Mouse (Mus musculus): Measurements from ENCODE around the gene Slc4a5.
"Not testable (repeated sequence)": the region's sequence is repeated elsewhere in the genome, so short reads cannot be mapped to it uniquely, and the experiment has no call there.

Slc4a5 gene

DNA sequence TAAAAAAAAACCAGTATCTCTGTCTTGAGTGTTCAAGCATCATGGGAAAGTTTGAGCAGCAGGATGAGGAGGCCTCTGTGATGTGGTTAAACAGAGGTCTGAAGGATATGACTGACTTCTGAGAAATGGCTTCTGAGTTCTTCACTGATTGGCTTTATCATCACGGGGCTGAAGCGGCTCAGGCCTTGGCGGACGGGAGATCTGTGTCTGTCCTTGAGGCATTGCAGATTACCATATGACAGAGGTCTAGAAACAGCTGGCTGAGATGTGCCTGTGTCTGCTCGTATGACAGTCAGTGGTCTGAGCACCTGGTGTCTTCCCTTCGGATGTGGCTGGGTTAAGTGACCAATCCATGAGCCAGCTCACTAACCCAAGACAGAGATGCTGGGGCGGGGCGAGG lies 92.9 kb downstream of the Slc4a5 start:
- DNase-seq, result no peak

DNA sequence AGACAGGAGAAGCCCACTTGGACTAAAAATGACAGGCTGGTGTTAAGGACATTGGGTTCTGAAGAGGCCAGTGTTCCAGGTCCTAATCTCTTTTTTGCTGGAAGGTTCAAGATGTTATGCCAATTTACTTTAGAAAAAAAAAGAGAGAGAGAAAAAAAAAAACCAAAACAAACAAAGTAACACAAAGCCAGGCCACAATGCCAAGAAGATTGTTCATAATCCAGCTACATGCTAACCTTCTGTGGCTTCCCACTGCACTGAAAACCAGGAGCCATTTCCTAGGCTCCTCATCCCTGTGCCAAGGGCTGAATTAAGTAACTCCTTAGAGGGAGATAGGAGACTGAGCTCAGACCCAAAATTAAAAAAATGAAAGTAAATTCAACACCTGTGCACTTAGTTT lies 95.7 kb downstream of the Slc4a5 start:
- no peak for DNase-seq

DNA sequence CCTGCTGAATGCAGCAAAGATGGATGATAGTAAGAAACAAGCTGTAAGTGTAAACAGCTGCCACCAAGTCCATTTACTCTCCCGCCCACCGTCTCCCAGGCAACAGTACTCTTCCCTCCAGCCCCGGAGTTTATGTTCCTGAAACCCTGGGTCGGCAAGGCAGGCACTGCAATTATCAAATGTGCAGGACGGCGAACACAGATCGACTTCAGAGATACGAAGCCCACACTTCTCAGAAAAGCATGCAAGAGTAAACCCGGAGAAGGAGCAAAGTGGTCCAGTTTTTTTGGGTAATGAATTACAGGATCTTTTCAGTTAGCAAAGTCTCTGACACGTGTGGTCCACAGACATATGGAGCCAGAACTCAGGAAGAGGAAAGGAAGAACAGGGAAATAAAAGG lies 96.4 kb downstream of the Slc4a5 start:
- DNase-seq, result peak in 1 of 2 experiments; percentile 56

GRCm38 (mm10) chr6:83317108-83317741 lies 97.6 kb downstream of the Slc4a5 start:
- DNase-seq, result peak; percentile 93 to 97

GRCm38 (mm10) chr6:83321927-83322326 lies 102.3 kb downstream of the Slc4a5 start:
- no peak for DNase-seq

DNA sequence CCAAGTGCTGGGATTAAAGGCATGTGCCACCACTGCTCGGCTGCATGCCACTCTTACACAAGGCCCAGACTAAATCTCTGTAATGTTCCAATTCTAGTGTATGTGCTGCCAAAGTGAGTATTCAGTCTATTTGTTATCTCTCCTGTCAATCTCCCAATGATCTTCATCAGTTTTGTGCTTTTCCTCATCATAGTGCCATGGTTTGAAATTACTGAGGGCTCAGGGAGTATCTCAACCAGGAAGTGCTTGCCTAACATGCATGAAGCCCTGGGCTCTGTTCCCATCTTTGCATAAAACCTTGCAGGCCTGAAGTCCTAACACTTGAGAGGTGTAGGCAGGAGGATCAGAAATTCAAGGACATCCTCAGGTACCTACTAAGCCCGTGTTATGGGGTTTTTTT lies 103.2 kb downstream of the Slc4a5 start:
- DNase-seq, result no peak

GRCm38 (mm10) chr6:83323652-83324419 lies 104.2 kb downstream of the Slc4a5 start:
- no peak for DNase-seq

- peak; percentile 98 for DNase-seq
Observed at GRCm38 (mm10) chr6:83325525-83326393, 106.1 kb downstream of the Slc4a5 start, which contains the start of the genes Mthfd2 and Mob1a. TSS of gene Mthfd2 (minus strand) at chr6:83325908. TSS of gene Mob1a (plus strand) at chr6:83326016.

- no peak for DNase-seq
Observed at GRCm38 (mm10) chr6:83326394-83326736, 106.7 kb downstream of the Slc4a5 start.

GRCm38 (mm10) chr6:83326761-83327160 lies 107.1 kb downstream of the Slc4a5 start:
- no peak for DNase-seq

- no peak for DNase-seq
Observed at GRCm38 (mm10) chr6:83327591-83328190, 108.1 kb downstream of the Slc4a5 start.

DNA sequence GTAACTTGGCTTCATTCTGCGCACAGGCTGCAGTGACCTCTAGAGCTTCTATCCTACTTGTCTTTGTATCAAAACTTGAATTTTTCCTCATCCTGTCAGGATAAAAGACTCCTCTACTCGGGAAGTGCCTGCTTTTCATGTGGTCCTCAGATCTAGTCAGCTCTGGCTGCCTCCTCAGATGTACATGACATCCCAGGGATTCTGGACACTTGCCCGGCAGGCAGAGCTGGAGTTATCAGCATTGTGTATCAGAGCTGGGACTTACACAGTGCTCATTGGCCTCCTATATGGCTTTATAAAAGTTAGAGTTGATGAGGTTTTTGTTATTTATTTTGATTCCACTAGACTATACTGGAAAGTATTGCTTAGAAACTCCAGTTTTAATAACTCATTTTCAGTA lies 121.8 kb downstream of the Slc4a5 start:
- DNase-seq, result no peak

GRCm38 (mm10) chr6:83342957-83343356 lies 123.3 kb downstream of the Slc4a5 start:
- no peak for DNase-seq

DNA sequence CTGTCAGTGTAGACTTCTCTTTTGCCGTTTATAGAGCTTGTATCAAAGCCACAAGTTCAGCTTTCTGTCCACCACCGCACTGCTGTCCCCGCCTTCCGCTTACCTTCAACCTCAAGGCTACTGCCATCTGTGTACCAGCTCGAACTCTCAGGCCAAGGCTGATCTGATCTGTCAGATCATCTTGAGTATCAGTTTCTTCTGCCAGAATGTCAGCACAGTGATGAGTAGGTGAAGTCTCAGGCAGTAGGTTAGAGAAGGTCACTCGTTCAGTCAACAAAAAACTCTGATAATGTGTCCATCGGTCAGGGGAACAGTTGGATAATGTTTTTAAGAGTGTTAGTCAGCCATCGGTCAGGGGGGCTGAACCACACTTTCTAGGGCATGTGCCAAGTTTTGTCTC lies 125.7 kb downstream of the Slc4a5 start:
- not testable (repeated sequence) for DNase-seq

DNA sequence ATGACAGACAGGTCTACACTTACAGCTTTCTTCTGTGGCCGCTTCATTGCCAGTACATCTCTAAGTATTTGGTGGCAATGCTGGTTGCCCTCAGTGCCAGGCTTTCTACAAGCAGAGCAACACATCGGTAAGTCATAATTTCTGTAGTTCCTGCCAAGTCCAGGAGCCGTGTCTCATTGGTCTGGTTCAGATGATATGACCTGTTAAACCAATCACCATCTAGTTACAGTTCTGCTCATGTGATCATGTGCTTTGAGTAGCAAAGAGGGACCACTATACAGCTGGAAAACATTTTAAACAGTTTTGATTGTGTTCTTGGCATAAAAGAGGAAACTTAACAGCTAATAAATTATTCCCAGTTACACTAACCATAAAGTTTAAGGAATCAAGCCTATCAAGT lies 128.3 kb downstream of the Slc4a5 start:
- no peak for DNase-seq

GRCm38 (mm10) chr6:83348873-83349272 lies 129.2 kb downstream of the Slc4a5 start, which contains the start of gene Bola3:
TSS of gene Bola3 (plus strand) at chr6:83349147.
- no peak for DNase-seq

GRCm38 (mm10) chr6:83349274-83349958 lies 129.8 kb downstream of the Slc4a5 start:
- DNase-seq, result peak; percentile 90 to 92

DNA sequence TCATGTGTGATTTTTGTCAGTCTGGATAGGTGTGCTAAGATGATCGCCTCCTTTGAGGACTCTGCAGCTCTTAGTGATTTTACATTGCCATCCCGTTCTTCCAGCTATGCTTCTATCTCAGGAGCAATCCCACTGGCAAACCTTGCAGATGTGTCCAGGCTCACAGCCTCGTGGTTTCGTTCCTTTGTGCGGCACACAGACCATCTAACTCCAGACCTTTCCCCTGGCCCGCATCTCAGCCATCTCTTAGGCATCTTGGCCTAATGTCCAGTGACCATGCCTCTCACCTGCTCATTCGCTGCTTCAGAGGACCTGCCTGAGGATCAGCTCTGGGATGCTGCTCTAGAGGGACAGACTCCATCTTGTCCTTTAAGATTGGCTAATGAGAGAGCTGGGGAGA lies 130.5 kb downstream of the Slc4a5 start:
- no peak for DNase-seq

GRCm38 (mm10) chr6:83350851-83351405 lies 131.3 kb downstream of the Slc4a5 start:
- no peak for DNase-seq

DNA sequence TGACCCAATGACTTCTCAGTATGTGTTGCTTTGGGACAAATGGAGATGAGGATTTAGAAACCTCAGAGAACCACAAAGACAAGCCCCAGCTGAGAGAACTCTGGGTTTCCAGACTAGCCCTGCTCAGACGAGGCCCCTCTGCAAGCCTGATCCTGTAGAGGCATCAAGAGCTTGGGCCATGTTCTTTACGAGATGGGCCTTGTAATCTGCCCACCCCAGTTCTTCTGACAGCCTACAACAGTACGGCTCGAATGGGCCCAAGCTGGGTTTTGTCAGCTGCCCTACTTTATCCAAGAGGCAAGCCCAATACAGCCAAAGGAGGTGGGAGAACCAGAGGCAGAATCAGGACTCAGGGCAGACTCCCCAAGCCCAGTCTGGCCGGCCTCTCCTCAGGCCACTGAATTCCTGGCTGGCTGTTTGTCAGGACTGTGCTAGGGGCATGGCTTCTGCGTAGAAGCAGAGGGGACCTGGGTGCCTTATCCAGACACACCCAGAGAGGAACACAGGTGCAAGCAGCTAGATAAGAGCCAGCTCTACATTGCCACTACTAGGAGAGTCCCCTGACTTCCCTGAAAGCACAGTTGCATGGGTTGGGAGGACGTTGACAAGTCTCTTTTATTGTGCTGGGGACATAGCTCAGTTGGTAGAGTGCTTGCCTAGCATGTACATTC lies 132.0 kb downstream of the Slc4a5 start:
- no peak for DNase-seq

- no peak for DNase-seq
Observed at GRCm38 (mm10) chr6:83352666-83353410, 133.2 kb downstream of the Slc4a5 start.

All from kidney, postnatal 25 days (tissue).